26 mouse cellular contexts compared by ENCODE assay signal in the genomic region with DNA sequence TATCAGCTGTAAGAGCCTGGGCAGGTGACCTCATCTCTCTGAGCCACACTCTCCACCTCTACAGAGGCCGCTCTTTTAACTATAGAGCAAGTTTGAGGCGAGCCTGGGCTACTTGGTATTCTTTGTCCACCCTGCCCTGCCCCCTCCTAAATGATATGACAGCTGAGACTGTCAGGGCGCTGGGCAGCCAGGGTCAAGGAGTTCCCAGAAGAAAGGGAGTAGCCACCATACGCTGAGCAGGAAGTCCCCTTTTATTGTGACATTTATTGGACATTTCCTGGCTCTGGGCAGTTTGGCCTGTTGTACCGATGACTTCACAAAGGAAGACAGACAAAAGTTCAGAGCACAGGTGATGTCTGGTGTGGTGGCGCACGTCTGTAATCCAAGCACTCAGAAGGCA. TPM values are rescaled to one million over a fixed set of nuclear protein-coding genes. Genes with fewer than 3 reads are reported as not detected.
A peak's percentile ranks its signal among the peaks of the same experiment; 100 is the strongest.
DNase-seq lines count a peak whose midpoint lies in the region; ATAC-seq and TF ChIP-seq lines count a peak whose summit lies in the region.
"Had no signal": no experiment of that assay in that cellular context is flagged by ENCODE, and none has a peak within 500 bp of the region (broad histone marks: within the 10 kb centered on the region; RNA-seq: fewer than 3 reads in every experiment).

No protein-coding gene starts in this region.

- H3K4me1 ChIP-seq in heart, postnatal 0 days (ENCODE audit: control insufficient read depth, insufficient read depth), result no peaks in the 10 kb centered on the region
- H3K4me1 ChIP-seq in lung, postnatal 0 days (ENCODE audit: insufficient read depth, low read depth, low read length), result no peaks in the 10 kb centered on the region
- H3K4me1 ChIP-seq in lung, adult 2 months (ENCODE audit: control insufficient read depth, insufficient read depth, low read length), result no peaks in the 10 kb centered on the region
- peaks cover 4% of the 10 kb centered on the region; the same call in 1 of the 2 replicates for H3K4me1 ChIP-seq in intestine, embryonic 16.5 days (ENCODE audit: control insufficient read depth, insufficient read depth, low read length)
- H3K4me1 ChIP-seq: hindbrain, embryonic 13.5 days; liver, embryonic 12.5 days had no signal

- no peaks in the 10 kb centered on the region for H3K9me3 ChIP-seq in heart, postnatal 0 days (replicated peaks; ENCODE audit: control insufficient read depth, low read length)
- no peaks in the 10 kb centered on the region for H3K9me3 ChIP-seq in lung, postnatal 0 days (ENCODE audit: low read length)
- H3K9me3 ChIP-seq in intestine, embryonic 16.5 days (ENCODE audit: control insufficient read depth, low read length), result no peaks in the 10 kb centered on the region
- H3K9me3 ChIP-seq: heart, embryonic 13.5 days; hindbrain, embryonic 13.5 days; liver, embryonic 12.5 days; midbrain, embryonic 10.5 days; midbrain, embryonic 15.5 days had no signal

- no peak overlapping the region; the same call in 1 of the 2 replicates for H3K27ac ChIP-seq in heart, postnatal 0 days (ENCODE audit: low read depth)
- H3K27ac ChIP-seq in lung, postnatal 0 days (ENCODE audit: low read length), result no peak overlapping the region
- H3K27ac ChIP-seq in intestine, embryonic 16.5 days (ENCODE audit: low read length), result no peak overlapping the region
- H3K27ac ChIP-seq: heart, embryonic 13.5 days; hindbrain, embryonic 13.5 days; liver, embryonic 12.5 days; midbrain, embryonic 10.5 days; midbrain, embryonic 15.5 days had no signal

- ATAC-seq in heart, postnatal 0 days (ENCODE audit: insufficient read depth, low read depth), result no peak; the same call in 1 of the 2 replicates
- peak; percentile 58 for ATAC-seq in lung, postnatal 0 days
- ATAC-seq in intestine, embryonic 16.5 days, result 0 out of 2 replicates have a peak, but pooled peaks have one; percentile 28

- no peak overlapping the region for H3K4me2 ChIP-seq in heart, postnatal 0 days (ENCODE audit: low read depth, low read length)
- H3K4me2 ChIP-seq in lung, postnatal 0 days (replicated peaks; ENCODE audit: low read depth, low read length), result no peak overlapping the region
- H3K4me2 ChIP-seq in intestine, embryonic 16.5 days (ENCODE audit: low read depth, low read length), result no peak overlapping the region

- no peak for TF ChIP-seq CTCF in heart, postnatal 0 days (IDR thresholded peaks at IDR 0.05; ENCODE audit: low read depth)
- no peak for TF ChIP-seq CTCF in lung, postnatal 0 days (IDR thresholded peaks at IDR 0.05)
- no peak for TF ChIP-seq CTCF in lung, adult 2 months (IDR thresholded peaks at IDR 0.05; ENCODE audit: insufficient read depth, low read length)

- no peak for TF ChIP-seq POLR2A in lung, adult 2 months (IDR thresholded peaks at IDR 0.05; ENCODE audit: borderline replicate concordance, extremely low read depth, low read depth, low read length)

- DNase-seq in heart, postnatal 0 days (ENCODE audit: low spot score), result no peak
- DNase-seq in heart, postnatal 36 days, result no peak
- peak; percentile 36 for DNase-seq in lung, postnatal 0 days (ENCODE audit: low spot score)
- DNase-seq in lung, adult 2 months, result no peak
- DNase-seq in spleen, adult 18-20 months, result no peak
- no peak for DNase-seq in spleen, postnatal 4 days (ENCODE audit: low spot score in 2 of 2)

- intact Hi-C loops in heart, postnatal 36 days (cut with DNase I), result loop anchor here (1.0 to 5.0 kb wide), 3 partner anchors 51 to 230 kb away; no protein-coding TSS in a partner anchor

- WGBS in heart, postnatal 0 days, result 57% methylated on average over 7 of the region's 7 CpGs
- 51% methylated on average over 7 of the region's 7 CpGs for WGBS in lung, postnatal 0 days
- WGBS in lung, adult 2 months, result 49% methylated on average over 7 of the region's 7 CpGs
- WGBS in intestine, embryonic 16.5 days, result 57% methylated on average over 7 of the region's 7 CpGs

- H3K9ac ChIP-seq in heart, postnatal 0 days (replicated peaks; ENCODE audit: low read depth, low read length), result no peak overlapping the region
- no peak overlapping the region for H3K9ac ChIP-seq in lung, postnatal 0 days (replicated peaks; ENCODE audit: low read depth)
- no peak overlapping the region for H3K9ac ChIP-seq in intestine, embryonic 16.5 days (ENCODE audit: low read depth, low read length)
- H3K9ac ChIP-seq: heart, embryonic 13.5 days; hindbrain, embryonic 13.5 days; liver, embryonic 12.5 days; liver, postnatal 0 days; midbrain, embryonic 15.5 days had no signal

- H3K27me3 ChIP-seq in heart, postnatal 0 days (ENCODE audit: control insufficient read depth, insufficient read depth, low read length), result no peaks in the 10 kb centered on the region; the same call in 1 of the 2 replicates
- H3K27me3 ChIP-seq in lung, postnatal 0 days (replicated peaks; ENCODE audit: insufficient read depth, low read length), result no peaks in the 10 kb centered on the region
- H3K27me3 ChIP-seq in intestine, embryonic 16.5 days (replicated peaks; ENCODE audit: control insufficient read depth, insufficient read depth, low read length), result no peaks in the 10 kb centered on the region

- no peaks in the 10 kb centered on the region for H3K36me3 ChIP-seq in heart, postnatal 0 days (replicated peaks; ENCODE audit: control insufficient read depth, insufficient read depth, low read length)
- no peaks in the 10 kb centered on the region for H3K36me3 ChIP-seq in lung, postnatal 0 days (ENCODE audit: insufficient read depth, low read length)
- H3K36me3 ChIP-seq in intestine, embryonic 16.5 days (ENCODE audit: control insufficient read depth, insufficient read depth, low read length), result no peaks in the 10 kb centered on the region
- H3K36me3 ChIP-seq: heart, embryonic 13.5 days; hindbrain, embryonic 13.5 days; liver, embryonic 12.5 days; midbrain, embryonic 10.5 days; midbrain, embryonic 15.5 days had no signal

- peak; percentile 59; the same call in 1 of the 2 replicates for TF ChIP-seq EP300 in heart, postnatal 0 days (IDR thresholded peaks at IDR 0.05; ENCODE audit: low read depth)
- TF ChIP-seq EP300 in lung, postnatal 0 days (IDR thresholded peaks at IDR 0.05), result peak; percentile 66

- H3K4me3 ChIP-seq in heart, postnatal 0 days (ENCODE audit: low read depth, low read length), result no peak overlapping the region
- no peak overlapping the region for H3K4me3 ChIP-seq in lung, postnatal 0 days (ENCODE audit: low read depth, low read length)
- H3K4me3 ChIP-seq in lung, adult 2 months (replicated peaks; ENCODE audit: extremely low read depth, low read depth, low read length), result no peak overlapping the region
- no peak overlapping the region for H3K4me3 ChIP-seq in intestine, embryonic 16.5 days (ENCODE audit: low read length)
- H3K4me3 ChIP-seq: liver, embryonic 12.5 days had no signal

RNA-seq across cellular contexts. Expression of a gene that starts 14.7 kb away (rescaled TPM):
- total RNA-seq in heart, postnatal 0 days (2014; rRNA removed; ENCODE audit: low replicate concordance), result 128 and 168 TPM in 2 replicates
- polyA plus RNA-seq in heart, postnatal 0 days (2015; fragmentation: Nextera tagmentation; extraction: Ambion mirVana), result 56.1 and 61.3 TPM in 2 replicates
- total RNA-seq in heart, postnatal 36 days (2021), result 10 to 100 TPM; 55.2 to 76.8 TPM
- 213 and 288 TPM in 2 replicates for polyA plus RNA-seq in lung, postnatal 0 days (2015; fragmentation: Nextera tagmentation; extraction: Ambion mirVana)
- polyA plus RNA-seq in lung, adult 2 months (2012; rRNA removed), result 134 and 222 TPM in 2 replicates
- polyA plus RNA-seq in intestine, embryonic 16.5 days (2015; fragmentation: Nextera tagmentation; extraction: Ambion mirVana), result 78.3 and 80.3 TPM in 2 replicates
- polyA plus RNA-seq: CD4-positive, CD25-positive, alpha-beta regulatory T cell, adult 4 months had no signal

RNA-seq across cellular contexts. Expression of a gene that starts 32.6 kb away (rescaled TPM):
- total RNA-seq in heart, postnatal 0 days (2014; rRNA removed; ENCODE audit: low replicate concordance), result not detected in 2 replicates
- not detected in 2 replicates for polyA plus RNA-seq in heart, postnatal 0 days (2015; fragmentation: Nextera tagmentation; extraction: Ambion mirVana)
- total RNA-seq in heart, postnatal 36 days (2021), result not detected
- polyA plus RNA-seq in lung, postnatal 0 days (2015; fragmentation: Nextera tagmentation; extraction: Ambion mirVana), result not detected in 2 replicates
- not detected in 2 replicates for polyA plus RNA-seq in lung, adult 2 months (2012; rRNA removed)
- not detected in 2 replicates for polyA plus RNA-seq in intestine, embryonic 16.5 days (2015; fragmentation: Nextera tagmentation; extraction: Ambion mirVana)
- total RNA-seq: adrenal gland, postnatal 14 days; gastrocnemius, postnatal 14 days; granulocyte monocyte progenitor cell, adult 5-6 weeks; heart, postnatal 4 days; layer of hippocampus, postnatal 25 days; left cerebral cortex, adult 8-10 months; left cerebral cortex, postnatal 36 days; megakaryocyte progenitor cell, adult 5-6 weeks; neutrophil, adult 5-6 weeks had no signal
- polyA plus RNA-seq: CD4-positive, CD25-positive, alpha-beta regulatory T cell, adult 4 months; embryonic facial prominence, embryonic 11.5 days; heart, embryonic 13.5 days; liver, embryonic 12.5 days; liver, postnatal 0 days; neural tube, embryonic 11.5 days; stomach, embryonic 14.5 days had no signal

RNA-seq across cellular contexts. Expression of a gene that starts 50.4 kb away (rescaled TPM):
- not detected in 2 replicates for total RNA-seq in heart, postnatal 0 days (2014; rRNA removed; ENCODE audit: low replicate concordance)
- polyA plus RNA-seq in heart, postnatal 0 days (2015; fragmentation: Nextera tagmentation; extraction: Ambion mirVana), result not detected in 2 replicates
- not detected for total RNA-seq in heart, postnatal 36 days (2021)
- 0.08 and 0.18 TPM in 2 replicates for polyA plus RNA-seq in lung, postnatal 0 days (2015; fragmentation: Nextera tagmentation; extraction: Ambion mirVana)
- polyA plus RNA-seq in lung, adult 2 months (2012; rRNA removed), result 0.19 and 0.66 TPM in 2 replicates
- 0.22 and 0.34 TPM in 2 replicates for polyA plus RNA-seq in intestine, embryonic 16.5 days (2015; fragmentation: Nextera tagmentation; extraction: Ambion mirVana)
- total RNA-seq: gastrocnemius, postnatal 14 days; granulocyte monocyte progenitor cell, adult 5-6 weeks; heart, postnatal 4 days; megakaryocyte progenitor cell, adult 5-6 weeks; neutrophil, adult 5-6 weeks had no signal
- polyA plus RNA-seq: CD4-positive, CD25-positive, alpha-beta regulatory T cell, adult 4 months; liver, embryonic 12.5 days; liver, postnatal 0 days had no signal
